Mouse (Mus musculus) small intestine, adult 2 months (tissue): ENCODE measurements around the gene Mast1.

ENCODE experiments used
- CTCF ChIP-seq: fragments of 200-500 bp; IDR thresholded peaks from 2 replicates; pipeline ENCODE4 v1.5.1; 2012; ENCODE audit warnings: low read depth, mild to moderate bottlenecking, control low read depth, inconsistent platforms, low read length, moderate library complexity, mixed read lengths; ENCODE audit not compliant: insufficient replicate concordance, insufficient read length; ENCODE audit errors: extremely low read depth
- POLR2A ChIP-seq: fragments of 200-500 bp; IDR thresholded peaks from 2 replicates; pipeline ENCODE4 v1.6.1; 2012; ENCODE audit warnings: low read depth, mild to moderate bottlenecking, control low read depth, inconsistent platforms, low read length, moderate library complexity

DNA sequence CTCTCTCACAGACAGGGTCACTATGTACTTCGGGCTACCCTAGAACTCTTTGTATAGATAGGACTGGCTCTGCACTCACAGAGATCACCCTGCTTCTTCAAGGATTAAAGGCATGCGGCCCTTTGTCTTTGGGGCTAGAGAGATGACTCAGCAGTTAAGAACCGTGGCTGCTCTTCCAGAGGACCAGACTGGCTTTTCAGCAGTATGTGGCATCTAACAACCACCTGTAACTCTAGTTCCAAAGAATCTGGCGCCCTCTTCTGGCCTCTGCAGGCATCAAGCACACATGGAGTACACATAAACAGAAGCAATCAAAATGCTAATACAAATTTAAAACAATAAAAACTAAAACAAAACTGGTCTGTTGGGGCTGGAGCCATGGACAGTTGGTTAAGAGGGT lies 23.2 kb downstream of the Mast1 start:
- TF ChIP-seq CTCF (peak; percentile 33; the same call in 1 of the 2 replicates), POLR2A (no peak)
